Mouse (Mus musculus) c-Kit-positive CD71-positive TER-119-negative erythroid progenitor cells, embryonic 14.5 days (primary cell): ENCODE data around the gene Thap11.

Experiments used
- DNase-seq: peaks from one replicate; pipeline ENCODE4 v3.0.0-alpha.2; 2013; ENCODE audit warnings: low read depth

The Thap11 gene

GRCm38 (mm10) chr8:105852146-105852729 lies 2.7 kb upstream of the Thap11 start:
- DNase-seq = no peak

GRCm38 (mm10) chr8:105853178-105853577 lies 1.8 kb upstream of the Thap11 start, which contains the start of gene Cenpt:
Gene Cenpt (minus strand): TSS chr8:105853278.
- DNase-seq = no peak

GRCm38 (mm10) chr8:105854303-105854702 lies 629 bp upstream of the Thap11 start:
- no peak for DNase-seq

- DNase-seq = no peak
Measured at GRCm38 (mm10) chr8:105855248-105856167, 576 bp downstream of the Thap11 start.

- no peak for DNase-seq
Measured at GRCm38 (mm10) chr8:105856168-105856835, 1.4 kb downstream of the Thap11 start.

- DNase-seq = no peak
Measured at GRCm38 (mm10) chr8:105858495-105858894, 3.6 kb downstream of the Thap11 start.

GRCm38 (mm10) chr8:105859314-105859713 lies 4.4 kb downstream of the Thap11 start:
- peak; percentile 87 for DNase-seq

GRCm38 (mm10) chr8:105860143-105860981 lies 5.4 kb downstream of the Thap11 start, which contains the start of gene Nutf2:
Gene Nutf2 (plus strand): TSS chr8:105860580.
- peak; percentile 96 for DNase-seq

- no peak for DNase-seq
Measured at GRCm38 (mm10) chr8:105861951-105862350, 7.0 kb downstream of the Thap11 start.

GRCm38 (mm10) chr8:105866364-105867029 lies 11.6 kb downstream of the Thap11 start:
- no peak for DNase-seq

- no peak for DNase-seq
Measured at GRCm38 (mm10) chr8:105874301-105874700, 19.4 kb downstream of the Thap11 start.

- peak; percentile 88 for DNase-seq
Measured at GRCm38 (mm10) chr8:105880754-105881520, 26.0 kb downstream of the Thap11 start, which contains the start of gene Edc4. Gene Edc4 (plus strand): TSS chr8:105880881.

GRCm38 (mm10) chr8:105889756-105890465 lies 35.0 kb downstream of the Thap11 start:
- DNase-seq = no peak

- no peak for DNase-seq
Measured at GRCm38 (mm10) chr8:105890870-105891269, 35.9 kb downstream of the Thap11 start.

GRCm38 (mm10) chr8:105892432-105892831 lies 37.5 kb downstream of the Thap11 start:
- DNase-seq = no peak

- no peak for DNase-seq
Measured at GRCm38 (mm10) chr8:105893339-105893738, 38.4 kb downstream of the Thap11 start, which contains the start of gene Nrn1l. Gene Nrn1l (plus strand): TSS chr8:105893567.

GRCm38 (mm10) chr8:105897801-105898480 lies 43.0 kb downstream of the Thap11 start:
- DNase-seq = no peak

- peak; percentile 90 for DNase-seq
Measured at GRCm38 (mm10) chr8:105900180-105900940, 45.4 kb downstream of the Thap11 start, which contains the start of gene Pskh1. Gene Pskh1 (plus strand): TSS chr8:105900441.
